Mouse (Mus musculus): ENCODE measurements around the gene Slain1. TPM values are rescaled to one million over a fixed set of nuclear protein-coding genes. Genes with fewer than 3 reads are reported as not detected.

The Slain1 gene
- 0.73 and 0.87 TPM in 2 replicates for polyA plus RNA-seq (2016; fragmentation: Nextera tagmentation; extraction: Ambion mirVana)

GRCm38 (mm10) chr14:103649896-103650334 is at the start of gene Slain1:
TSS of gene Slain1 (plus strand) at chr14:103650228.
- ATAC-seq (ENCODE audit: insufficient number of reproducible peaks, low FRiP score): peak; percentile 91
- peak within 1 kb of the TSS; percentile 95 for H3K4me2 ChIP-seq
- under 1% methylated on average over 32 of the region's 32 CpGs for WGBS
- H3K27me3 ChIP-seq (replicated peaks): peaks cover 29% of the 10 kb centered on the region
- no peaks in the 10 kb centered on the region for H3K36me3 ChIP-seq
- H3K4me1 ChIP-seq (replicated peaks): peaks cover 5% of the 10 kb centered on the region; the same call in 1 of the 2 replicates
- H3K27ac ChIP-seq (ENCODE audit: poor library complexity, severe bottlenecking): no peak within 1 kb of the TSS
- peak within 1 kb of the TSS; percentile 63 for H3K9ac ChIP-seq
- H3K4me3 ChIP-seq: peak within 1 kb of the TSS; percentile 75
- no peaks in the 10 kb centered on the region for H3K9me3 ChIP-seq (replicated peaks)

GRCm38 (mm10) chr14:103608063-103608462 is 42.0 kb upstream of the Slain1 start:
- Histone ChIP-seq H3K4me3 (no peak overlapping the region), H3K4me2 (no peak overlapping the region), H3K9ac (no peak overlapping the region), H3K36me3 (no peaks in the 10 kb centered on the region), H3K27me3 (replicated peaks) (no peaks in the 10 kb centered on the region), H3K9me3 (replicated peaks) (no peaks in the 10 kb centered on the region), H3K4me1 (replicated peaks) (no peaks in the 10 kb centered on the region), H3K27ac (ENCODE audit: poor library complexity, severe bottlenecking) (no peak overlapping the region)
- ATAC-seq (ENCODE audit: insufficient number of reproducible peaks, low FRiP score): no peak
- WGBS: 82% methylated on average over 8 of the region's 8 CpGs

GRCm38 (mm10) chr14:103613573-103614271 is 36.3 kb upstream of the Slain1 start:
- H3K4me1 ChIP-seq (replicated peaks): no peaks in the 10 kb centered on the region
- no peak overlapping the region for H3K4me2 ChIP-seq
- H3K9me3 ChIP-seq (replicated peaks): no peaks in the 10 kb centered on the region
- no peaks in the 10 kb centered on the region for H3K36me3 ChIP-seq
- H3K9ac ChIP-seq: no peak overlapping the region
- no peak overlapping the region for H3K4me3 ChIP-seq
- H3K27ac ChIP-seq (ENCODE audit: poor library complexity, severe bottlenecking): no peak overlapping the region
- 85% methylated on average over 6 of the region's 6 CpGs for WGBS
- H3K27me3 ChIP-seq (replicated peaks): no peaks in the 10 kb centered on the region
- ATAC-seq (ENCODE audit: insufficient number of reproducible peaks, low FRiP score): no peak

GRCm38 (mm10) chr14:103614272-103614587 is 35.8 kb upstream of the Slain1 start:
- Histone ChIP-seq H3K36me3 (no peaks in the 10 kb centered on the region), H3K4me2 (no peak overlapping the region), H3K4me1 (replicated peaks) (no peaks in the 10 kb centered on the region), H3K4me3 (no peak overlapping the region), H3K27me3 (replicated peaks) (no peaks in the 10 kb centered on the region), H3K9ac (no peak overlapping the region), H3K27ac (ENCODE audit: poor library complexity, severe bottlenecking) (no peak overlapping the region), H3K9me3 (replicated peaks) (no peaks in the 10 kb centered on the region)
- 91% methylated on average over 4 of the region's 4 CpGs for WGBS
- ATAC-seq (ENCODE audit: insufficient number of reproducible peaks, low FRiP score): no peak

- no peak for ATAC-seq (ENCODE audit: insufficient number of reproducible peaks, low FRiP score)
Measured at GRCm38 (mm10) chr14:103619756-103620155, 30.3 kb upstream of the Slain1 start.

GRCm38 (mm10) chr14:103621207-103621606 is 28.8 kb upstream of the Slain1 start:
- Histone ChIP-seq H3K4me2 (no peak overlapping the region), H3K27me3 (replicated peaks) (no peaks in the 10 kb centered on the region), H3K4me1 (replicated peaks) (no peaks in the 10 kb centered on the region), H3K9ac (no peak overlapping the region), H3K27ac (ENCODE audit: poor library complexity, severe bottlenecking) (no peak overlapping the region), H3K4me3 (no peak overlapping the region), H3K36me3 (no peaks in the 10 kb centered on the region), H3K9me3 (replicated peaks) (no peaks in the 10 kb centered on the region)
- no peak for ATAC-seq (ENCODE audit: insufficient number of reproducible peaks, low FRiP score)
- WGBS: 83% methylated on average over 2 of the region's 2 CpGs

More at GRCm38 (mm10) chr14:103619756-103620155, 30.3 kb upstream of the Slain1 start:
- no peak overlapping the region for H3K27ac ChIP-seq (ENCODE audit: poor library complexity, severe bottlenecking)
- no peak overlapping the region for H3K4me2 ChIP-seq
- no peaks in the 10 kb centered on the region for H3K9me3 ChIP-seq (replicated peaks)
- H3K36me3 ChIP-seq: no peaks in the 10 kb centered on the region
- H3K27me3 ChIP-seq (replicated peaks): no peaks in the 10 kb centered on the region
- H3K4me1 ChIP-seq (replicated peaks): no peaks in the 10 kb centered on the region
- H3K9ac ChIP-seq: no peak overlapping the region
- no peak overlapping the region for H3K4me3 ChIP-seq
- WGBS: 82% methylated on average over 4 of the region's 4 CpGs

GRCm38 (mm10) chr14:103626100-103626499 is 23.9 kb upstream of the Slain1 start:
- WGBS: 81% methylated on average over 6 of the region's 6 CpGs
- Histone ChIP-seq H3K9me3 (replicated peaks) (no peaks in the 10 kb centered on the region), H3K36me3 (no peaks in the 10 kb centered on the region), H3K4me3 (no peak overlapping the region), H3K27me3 (replicated peaks) (no peaks in the 10 kb centered on the region), H3K9ac (no peak overlapping the region), H3K27ac (ENCODE audit: poor library complexity, severe bottlenecking) (no peak overlapping the region), H3K4me1 (replicated peaks) (no peaks in the 10 kb centered on the region), H3K4me2 (no peak overlapping the region)
- ATAC-seq (ENCODE audit: insufficient number of reproducible peaks, low FRiP score): no peak

GRCm38 (mm10) chr14:103629639-103630364 is 20.2 kb upstream of the Slain1 start:
- 82% methylated on average over 7 of the region's 7 CpGs for WGBS
- Histone ChIP-seq H3K9me3 (replicated peaks) (0 out of 2 replicates have a peak, but pooled peaks cover 3% of the 10 kb centered on the region), H3K4me2 (no peak overlapping the region), H3K27ac (ENCODE audit: poor library complexity, severe bottlenecking) (no peak overlapping the region), H3K27me3 (replicated peaks) (no peaks in the 10 kb centered on the region), H3K4me3 (no peak overlapping the region), H3K4me1 (replicated peaks) (no peaks in the 10 kb centered on the region), H3K36me3 (no peaks in the 10 kb centered on the region), H3K9ac (no peak overlapping the region)
- ATAC-seq (ENCODE audit: insufficient number of reproducible peaks, low FRiP score): no peak

- Histone ChIP-seq H3K4me2 (no peak overlapping the region), H3K4me1 (replicated peaks) (no peaks in the 10 kb centered on the region), H3K27ac (ENCODE audit: poor library complexity, severe bottlenecking) (no peak overlapping the region), H3K36me3 (no peaks in the 10 kb centered on the region), H3K4me3 (no peak overlapping the region), H3K9me3 (replicated peaks) (0 out of 2 replicates have a peak, but pooled peaks cover 3% of the 10 kb centered on the region), H3K9ac (no peak overlapping the region), H3K27me3 (replicated peaks) (no peaks in the 10 kb centered on the region)
- 82% methylated on average over 8 of the region's 8 CpGs for WGBS
- no peak for ATAC-seq (ENCODE audit: insufficient number of reproducible peaks, low FRiP score)
Measured at GRCm38 (mm10) chr14:103630545-103630944, 19.5 kb upstream of the Slain1 start.

- H3K9ac ChIP-seq: no peak overlapping the region
- no peak overlapping the region for H3K4me3 ChIP-seq
- H3K4me2 ChIP-seq: no peak overlapping the region
- WGBS: 66% methylated on average over 3 of the region's 3 CpGs
- no peaks in the 10 kb centered on the region for H3K36me3 ChIP-seq
- peaks cover 6% of the 10 kb centered on the region; the same call in 1 of the 2 replicates for H3K27me3 ChIP-seq (replicated peaks)
- no peak for ATAC-seq (ENCODE audit: insufficient number of reproducible peaks, low FRiP score)
- no peaks in the 10 kb centered on the region for H3K4me1 ChIP-seq (replicated peaks)
- H3K27ac ChIP-seq (ENCODE audit: poor library complexity, severe bottlenecking): no peak overlapping the region
- H3K9me3 ChIP-seq (replicated peaks): no peaks in the 10 kb centered on the region
Measured at GRCm38 (mm10) chr14:103643933-103644332, 6.1 kb upstream of the Slain1 start.

- Histone ChIP-seq H3K27ac (ENCODE audit: poor library complexity, severe bottlenecking) (no peak overlapping the region), H3K4me1 (replicated peaks) (peaks cover 5% of the 10 kb centered on the region; the same call in 1 of the 2 replicates), H3K9me3 (replicated peaks) (no peaks in the 10 kb centered on the region), H3K36me3 (no peaks in the 10 kb centered on the region), H3K27me3 (replicated peaks) (peaks cover 25% of the 10 kb centered on the region), H3K9ac (no peak overlapping the region), H3K4me3 (no peak overlapping the region), H3K4me2 (no peak overlapping the region)
- WGBS: 79% methylated on average over 2 of the region's 2 CpGs
- ATAC-seq (ENCODE audit: insufficient number of reproducible peaks, low FRiP score): no peak
Measured at GRCm38 (mm10) chr14:103647981-103648380, 2.0 kb upstream of the Slain1 start.

All from heart, embryonic 12.5 days (tissue).